Mouse (Mus musculus): Measurements from ENCODE around the gene Tm4sf19.
"Not testable (repeated sequence)": the region's sequence is repeated elsewhere in the genome, so short reads cannot be mapped to it uniquely, and the experiment has no call there.

Gene Tm4sf19

DNA sequence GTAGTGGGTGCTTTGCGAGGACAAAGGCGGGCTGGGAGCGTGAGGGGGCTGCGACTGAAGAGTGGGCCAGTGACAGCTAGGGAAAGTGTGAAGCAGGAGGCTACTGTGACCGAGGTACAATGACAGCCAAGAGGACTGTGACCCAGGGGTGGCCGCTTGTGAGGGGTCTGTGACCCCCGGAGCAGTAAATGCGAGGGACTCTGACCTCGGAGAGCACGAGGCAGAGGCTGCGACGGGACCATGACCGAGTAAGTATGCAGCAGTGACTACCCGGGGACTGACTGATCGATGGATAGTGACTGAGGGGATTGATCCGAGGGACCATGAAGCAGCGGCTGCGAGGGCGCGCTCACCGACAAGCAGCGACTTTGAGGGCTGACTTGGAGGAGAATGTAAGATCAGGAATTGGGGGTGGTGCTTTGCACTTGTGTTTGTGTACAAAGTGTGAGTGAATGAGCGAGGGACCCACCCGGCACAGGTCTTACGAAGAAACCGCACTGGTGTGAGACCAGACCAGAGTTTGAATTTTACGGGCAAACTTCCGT lies 30.8 kb downstream of the Tm4sf19 start:
- no peak for DNase-seq

DNA sequence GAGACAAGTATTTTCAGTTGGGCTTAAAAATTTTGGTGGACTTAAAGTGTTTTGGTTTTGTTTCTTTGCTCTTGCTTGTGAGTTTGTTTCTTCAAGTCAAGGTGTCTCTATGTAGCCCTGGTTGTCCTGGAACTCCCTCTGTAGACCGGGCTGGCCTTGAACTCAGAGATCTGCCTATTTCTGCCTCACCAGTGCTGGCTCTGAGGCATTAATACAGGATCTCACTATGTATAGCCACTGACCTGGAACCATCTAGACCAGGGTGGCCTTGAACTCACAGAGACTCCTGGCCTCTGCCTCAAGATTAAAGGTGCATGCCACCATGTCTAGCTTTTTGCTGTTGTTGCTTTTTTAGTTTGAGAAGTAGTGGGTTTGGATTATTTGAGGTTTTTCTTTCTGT lies 31.6 kb downstream of the Tm4sf19 start:
- peak; percentile 88 for DNase-seq

DNA sequence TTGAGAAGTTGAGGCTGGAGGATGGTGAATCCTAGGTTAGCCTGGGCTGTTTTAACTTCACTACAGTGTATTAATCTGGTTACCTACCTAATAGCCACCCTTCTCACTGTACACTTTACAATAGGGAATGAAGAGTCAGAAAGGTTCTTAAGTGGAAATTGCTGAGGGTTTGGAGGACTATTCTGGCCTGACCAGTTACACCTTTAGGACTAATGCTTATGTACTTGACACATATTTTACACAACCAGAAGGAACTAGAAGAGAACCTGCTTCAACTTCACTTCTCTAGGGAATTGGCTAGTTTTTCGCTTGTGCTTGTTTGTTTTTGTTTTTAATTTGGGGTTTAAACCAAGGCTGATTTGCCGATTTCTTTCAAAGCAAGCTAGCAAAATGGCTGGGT lies 32.8 kb downstream of the Tm4sf19 start:
- DNase-seq: no peak

DNA sequence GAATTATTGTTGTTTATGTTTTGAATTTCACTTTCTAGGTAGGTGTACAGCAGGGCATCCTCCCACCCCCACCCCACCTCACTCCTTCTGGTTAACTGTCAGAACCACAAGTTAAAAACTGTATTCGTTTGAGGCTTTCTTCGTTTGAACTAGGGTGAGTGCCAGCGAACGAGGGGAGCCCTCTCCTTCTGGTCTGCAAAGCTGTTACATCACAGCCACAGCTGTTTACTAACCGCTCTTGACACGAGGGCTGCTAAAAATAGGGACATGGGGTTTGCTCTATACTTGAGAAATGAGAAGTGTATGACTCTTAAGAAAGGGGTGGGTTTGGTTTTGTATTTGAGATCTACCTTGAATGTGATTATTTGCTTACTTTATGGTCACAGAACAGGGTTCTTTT lies 33.8 kb downstream of the Tm4sf19 start:
- DNase-seq: peak; percentile 98

DNA sequence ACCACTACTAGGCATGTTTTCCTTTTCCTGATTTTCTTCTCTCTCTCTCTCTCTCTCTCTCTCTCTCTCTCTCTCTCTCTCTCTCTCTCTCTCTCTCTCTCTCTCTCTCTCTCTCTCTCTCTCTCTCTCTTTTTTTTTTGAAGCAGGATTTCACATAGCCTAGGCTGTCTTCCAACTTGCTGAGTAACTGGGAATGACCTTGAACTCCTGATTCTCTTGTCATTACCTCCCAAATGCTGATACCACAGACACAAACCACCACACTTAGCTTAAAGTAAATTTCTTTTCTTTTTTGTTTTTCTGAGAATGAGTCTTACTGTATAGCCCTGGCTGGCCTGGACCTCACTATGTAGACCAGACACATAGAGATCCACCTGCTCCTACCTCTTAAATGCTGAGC lies 34.4 kb downstream of the Tm4sf19 start:
- no peak for DNase-seq

DNA sequence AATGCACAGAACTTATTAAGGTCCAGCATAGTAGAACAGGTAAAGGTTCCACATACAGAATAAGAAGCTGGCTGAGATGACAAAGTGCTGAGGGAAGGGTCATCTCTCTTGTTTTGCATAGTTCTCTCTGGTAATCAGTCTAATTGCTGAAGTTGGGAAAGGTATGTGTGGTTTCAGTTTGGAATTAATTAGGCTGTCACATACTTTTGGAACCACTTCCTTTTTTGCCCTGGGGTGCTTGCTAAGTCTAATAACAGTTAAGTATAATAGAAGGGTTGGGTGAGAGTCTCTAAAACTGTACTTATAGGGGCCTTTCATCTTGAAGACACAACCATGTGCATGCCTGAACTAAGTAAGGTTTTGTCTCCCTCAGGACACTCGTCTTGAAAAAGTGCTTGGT lies 36.4 kb downstream of the Tm4sf19 start:
- DNase-seq: no peak

DNA sequence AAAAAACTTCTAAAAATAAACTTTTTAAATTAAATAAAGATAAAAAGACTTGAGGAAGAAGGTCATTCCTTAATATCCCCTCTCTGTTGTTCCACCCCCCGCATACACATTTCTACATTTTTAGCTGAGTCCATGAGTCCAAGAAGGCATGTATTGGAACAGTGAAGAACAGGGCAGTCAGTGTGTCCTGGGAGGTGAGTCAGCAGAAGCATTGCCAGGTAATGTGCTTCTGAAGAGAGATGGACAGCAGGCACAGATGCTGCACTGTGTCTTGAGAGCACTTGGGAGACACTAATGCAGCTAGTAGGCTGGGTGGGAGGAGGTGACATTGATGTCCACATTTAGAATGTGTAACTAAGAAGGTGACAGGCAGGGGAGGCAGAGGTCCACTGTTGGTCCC lies 37.0 kb downstream of the Tm4sf19 start:
- no peak for DNase-seq

DNA sequence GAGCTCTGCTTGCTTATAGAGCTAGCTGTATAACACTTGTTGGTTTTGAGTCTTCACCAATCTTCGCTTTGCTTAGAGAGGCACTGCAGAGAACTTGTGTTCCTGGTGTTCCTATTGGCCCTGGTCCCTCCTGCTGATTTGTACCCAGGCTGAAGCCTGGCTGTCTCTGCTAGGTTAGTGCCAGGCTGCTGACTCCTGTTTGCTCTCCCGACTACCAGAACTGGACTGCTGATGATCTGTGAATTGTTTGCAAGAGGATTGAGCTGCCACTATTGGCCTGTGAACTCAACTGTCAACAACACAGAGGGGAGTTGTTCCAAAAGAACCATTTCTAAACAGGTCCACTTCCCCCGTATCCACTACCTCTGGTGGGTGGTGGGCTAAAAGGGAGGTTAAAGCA lies 41.1 kb downstream of the Tm4sf19 start:
- no peak for DNase-seq

DNA sequence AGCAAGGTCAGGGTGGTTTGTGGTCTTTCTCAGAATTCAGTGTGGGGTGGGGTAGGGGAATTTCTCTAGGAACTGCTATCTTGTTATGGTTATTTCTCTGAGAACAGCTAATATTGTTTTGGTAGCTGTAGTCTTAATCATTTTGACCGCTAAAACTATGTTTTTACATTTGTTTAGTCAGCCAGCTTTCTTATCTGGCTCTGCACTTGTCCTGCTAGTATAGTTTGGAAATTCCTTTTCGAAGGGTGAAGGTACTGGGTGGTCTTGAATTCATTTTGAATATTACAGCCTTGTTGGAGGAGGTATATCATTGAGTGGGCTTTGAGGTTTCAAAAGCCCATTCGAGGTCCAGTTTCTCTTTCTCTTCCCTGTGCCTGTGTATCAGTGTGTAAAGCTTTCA lies 44.3 kb downstream of the Tm4sf19 start:
- DNase-seq: not testable (repeated sequence)

DNA sequence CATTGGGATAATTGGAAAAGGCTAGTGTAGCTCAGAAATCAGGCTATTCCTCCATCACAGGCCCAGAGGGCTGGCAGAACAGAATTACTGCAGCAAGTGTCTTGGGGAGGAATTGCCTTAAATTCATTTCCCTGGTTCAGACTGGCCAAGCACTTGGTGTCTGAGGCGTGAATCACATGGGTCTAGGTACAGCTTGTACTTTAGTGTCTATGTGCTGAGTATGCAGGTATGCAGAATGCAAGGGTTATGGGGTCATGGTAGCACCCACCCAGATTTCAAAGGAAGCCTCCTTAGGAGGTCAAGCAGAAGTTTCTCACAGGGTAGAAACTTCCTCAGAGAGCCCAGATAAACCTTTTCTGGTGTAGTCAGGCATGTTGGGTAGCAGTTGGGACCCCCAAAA lies 45.3 kb downstream of the Tm4sf19 start:
- no peak for DNase-seq

DNA sequence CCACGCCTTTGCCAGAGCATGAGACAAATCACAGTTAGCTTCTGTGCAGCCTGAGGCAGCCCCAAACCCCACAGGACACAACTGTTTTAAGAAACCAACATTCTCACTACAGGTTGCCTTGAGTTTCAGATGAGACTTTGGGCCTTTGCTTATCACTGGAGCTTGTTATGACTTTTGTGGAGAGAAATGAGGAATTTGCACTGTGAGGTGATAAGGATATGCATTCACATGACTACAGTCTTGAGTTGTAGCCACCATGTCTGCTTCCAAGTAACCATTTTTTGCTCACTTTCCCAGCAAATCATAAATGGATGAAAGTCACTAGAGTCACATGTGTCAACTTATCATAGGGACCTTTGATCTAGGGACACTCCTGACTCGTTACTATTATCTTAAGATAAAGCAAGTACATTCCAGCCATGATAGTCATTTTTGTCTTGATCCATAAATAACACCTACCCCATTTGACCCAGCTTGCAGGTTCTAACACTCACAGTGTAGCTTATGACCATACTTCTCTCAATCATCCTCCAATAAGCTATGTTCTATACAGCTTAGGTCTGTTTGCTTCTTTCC lies 46.3 kb downstream of the Tm4sf19 start:
- DNase-seq: no peak

DNA sequence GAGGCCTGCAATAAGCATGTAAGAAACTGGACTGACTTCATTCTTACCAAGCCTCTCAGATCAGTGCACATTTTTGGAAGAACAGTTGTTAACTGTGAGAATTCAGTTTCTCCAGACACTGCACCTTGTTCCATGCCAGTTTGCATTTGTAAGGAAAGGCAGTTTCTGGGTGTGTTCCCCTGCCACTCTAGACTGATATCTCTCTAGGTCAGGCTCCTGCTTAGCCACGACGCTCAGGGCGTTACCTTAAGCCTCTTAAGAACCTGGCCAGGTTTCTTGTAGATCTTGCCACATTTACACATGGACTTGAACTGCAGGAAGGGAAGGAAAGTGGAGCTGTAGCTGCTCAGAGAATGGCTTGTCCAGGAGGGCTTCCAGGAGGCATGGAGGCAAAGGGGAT lies 49.4 kb downstream of the Tm4sf19 start:
- peak; percentile 14 for DNase-seq

DNA sequence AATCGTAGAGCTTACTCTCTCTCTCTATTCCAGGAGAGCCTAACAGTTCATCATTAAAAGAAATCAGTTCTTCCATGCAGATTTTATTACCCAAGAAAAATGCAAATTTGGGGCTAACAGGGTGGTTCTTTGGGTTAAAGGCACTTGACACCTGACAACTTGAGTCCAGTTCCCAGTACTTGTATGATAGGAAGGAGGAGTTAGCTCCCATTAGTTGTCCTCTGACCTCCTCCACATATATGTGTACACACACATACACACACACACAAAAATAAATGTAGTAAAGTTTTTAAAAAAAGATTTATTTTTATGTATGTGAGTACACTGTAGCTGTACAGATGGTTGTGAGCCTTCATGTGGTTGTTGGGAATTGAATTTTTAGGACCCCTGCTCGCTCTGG lies 49.8 kb downstream of the Tm4sf19 start:
- peak; percentile 4 for DNase-seq

DNA sequence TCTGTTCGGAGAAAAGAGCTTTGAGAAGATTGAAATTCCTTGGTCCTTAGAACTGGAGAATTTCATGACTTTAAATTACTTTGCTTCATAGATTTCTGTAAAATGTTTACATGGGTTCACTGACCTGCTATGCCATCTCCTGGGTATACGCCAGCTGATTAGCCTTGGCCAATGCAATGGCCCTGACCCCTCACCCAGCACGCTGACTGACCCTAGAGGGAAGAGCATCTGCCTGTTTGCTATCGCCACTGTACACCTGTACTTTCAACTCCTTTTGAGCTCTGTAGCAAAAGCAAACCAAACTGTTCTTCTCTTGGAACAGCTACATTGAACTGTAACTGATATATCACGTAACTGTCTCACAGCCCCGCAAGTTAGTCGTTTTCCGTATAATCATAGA lies 52.8 kb downstream of the Tm4sf19 start:
- peak; percentile 65 for DNase-seq

DNA sequence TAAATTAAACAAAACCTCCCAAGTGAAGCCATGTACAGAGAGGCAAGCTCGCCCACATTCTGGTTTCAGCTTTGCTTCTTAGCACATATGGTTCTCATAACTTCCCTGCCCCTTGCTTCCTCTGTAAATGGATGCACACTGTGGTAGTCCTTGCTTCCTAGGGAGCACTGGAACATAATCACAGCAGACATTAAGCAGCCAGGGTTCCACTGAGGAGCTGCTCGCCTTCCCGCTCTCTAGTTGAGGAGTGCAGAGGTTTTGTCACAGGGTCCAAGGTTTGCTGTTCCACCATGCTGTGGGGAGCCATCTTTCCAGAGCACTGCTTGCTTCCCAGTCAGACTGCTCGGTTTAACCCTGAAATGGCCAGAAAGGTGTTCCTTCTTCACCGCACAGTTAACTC lies 54.3 kb downstream of the Tm4sf19 start:
- DNase-seq: no peak

DNA sequence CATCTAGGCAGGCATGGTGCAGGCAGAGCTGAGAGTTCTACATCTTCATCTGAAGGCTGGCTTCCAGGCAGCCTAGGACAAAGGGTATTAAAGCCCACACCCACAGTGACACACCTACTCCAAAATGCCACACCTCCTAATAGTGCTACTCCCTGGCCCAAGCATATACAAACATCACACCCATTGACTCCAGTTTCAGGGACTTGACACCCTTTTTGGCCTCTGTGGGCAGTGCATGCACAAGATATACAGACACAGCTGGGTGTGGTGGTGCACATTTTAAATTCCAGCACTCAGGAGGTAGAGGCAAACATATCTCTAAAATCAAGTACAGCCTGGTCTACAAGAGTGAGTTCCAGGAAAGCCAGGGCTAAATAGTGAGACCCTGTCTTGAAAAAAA lies 55.8 kb downstream of the Tm4sf19 start:
- no peak for DNase-seq

DNA sequence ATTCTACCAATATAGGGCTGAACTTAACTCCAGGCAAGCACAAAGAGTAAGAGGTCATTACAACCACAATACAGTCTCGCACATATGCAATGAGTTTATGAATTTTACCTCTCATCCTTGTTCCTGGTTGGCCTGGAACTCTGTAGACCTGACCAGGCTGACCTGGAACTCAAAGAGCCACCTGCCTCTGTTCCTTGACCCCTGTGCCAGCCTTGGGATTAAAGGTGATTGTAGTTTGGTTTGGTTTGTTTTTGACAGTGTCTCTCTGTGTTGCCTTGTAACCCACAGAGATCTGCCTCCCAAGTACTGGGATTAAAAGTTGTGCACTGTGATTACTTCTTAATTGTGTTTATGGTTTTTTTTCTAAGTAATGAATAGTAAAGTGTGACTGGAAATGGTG lies 56.5 kb downstream of the Tm4sf19 start:
- no peak for DNase-seq

Measured in heart, adult 11 months (tissue).